Mouse (Mus musculus) retina, embryonic 14.5 days (tissue): Measurements from ENCODE around the gene Eif3i.

Source experiments
- DNase-seq: peaks from one replicate; pipeline ENCODE4 v3.0.0-alpha.2; 2015; ENCODE audit warnings: low spot score

Gene Eif3i

DNA sequence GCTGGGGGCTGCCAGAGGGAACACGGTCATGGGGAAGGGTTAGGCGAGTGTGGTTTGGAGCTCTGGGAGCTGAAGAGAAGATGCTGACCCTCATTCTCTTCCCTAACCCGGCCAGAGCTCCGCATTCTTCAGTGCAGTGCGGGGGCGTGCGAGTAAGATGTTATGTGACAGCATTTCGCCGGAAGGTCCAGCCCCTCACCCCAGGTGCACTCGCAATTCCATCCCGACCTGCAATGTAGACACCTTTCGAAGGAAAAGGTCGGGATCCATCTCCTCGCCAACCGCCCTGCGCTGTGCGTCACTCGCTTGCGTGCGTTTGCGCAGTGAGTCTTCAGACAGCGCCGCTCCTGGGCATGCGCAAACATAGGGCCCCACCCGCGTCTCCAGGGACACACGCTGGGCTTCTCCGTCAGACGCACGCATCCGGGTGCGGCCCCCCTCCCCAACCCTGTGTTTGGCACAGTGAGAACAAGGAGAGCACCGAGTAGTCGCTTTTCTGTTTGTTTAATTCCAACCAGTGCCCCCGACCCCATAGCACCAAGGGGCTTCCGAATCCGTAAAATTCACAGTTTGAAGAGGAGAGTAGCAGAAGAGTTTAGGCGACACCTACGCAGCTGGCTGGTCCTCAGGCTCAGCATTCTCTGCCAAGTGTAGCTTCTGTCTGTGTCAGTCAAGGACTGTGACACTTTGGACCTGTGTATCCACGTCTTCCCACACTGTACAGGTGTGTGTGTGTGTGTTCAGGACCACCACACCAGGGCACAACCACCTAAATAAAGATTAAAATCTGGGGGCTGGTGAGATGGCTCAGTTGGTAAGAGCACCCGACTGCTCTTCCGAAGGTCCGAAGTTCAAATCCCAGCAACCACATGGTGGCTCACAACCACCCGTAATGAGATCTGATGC is 18.6 kb upstream of the Eif3i start, which contains the start of gene Iqcc:
Gene Iqcc (minus strand): TSS at position 314 of the 906 bp plus-strand sequence.
- peak; percentile 92 for DNase-seq

DNA sequence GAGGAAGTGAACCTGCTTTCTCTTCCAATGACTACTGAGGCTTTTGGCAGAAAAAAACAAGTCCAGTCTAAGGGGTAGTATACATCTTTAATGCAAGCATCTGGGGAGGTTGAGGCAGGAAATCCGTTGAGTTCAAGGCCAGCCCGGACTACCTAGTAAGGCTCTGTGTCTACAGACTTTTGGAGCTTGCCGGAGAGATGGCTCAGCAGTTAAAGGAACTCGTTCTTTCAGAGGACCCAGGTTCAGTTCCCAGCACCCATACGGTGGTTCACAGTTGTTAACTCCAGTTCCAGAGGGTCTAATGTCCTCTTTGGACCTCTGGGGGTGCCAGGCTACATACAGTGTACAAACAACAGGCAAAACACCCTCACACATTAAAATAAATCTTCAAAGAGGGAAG is 17.6 kb upstream of the Eif3i start:
- no peak for DNase-seq

DNA sequence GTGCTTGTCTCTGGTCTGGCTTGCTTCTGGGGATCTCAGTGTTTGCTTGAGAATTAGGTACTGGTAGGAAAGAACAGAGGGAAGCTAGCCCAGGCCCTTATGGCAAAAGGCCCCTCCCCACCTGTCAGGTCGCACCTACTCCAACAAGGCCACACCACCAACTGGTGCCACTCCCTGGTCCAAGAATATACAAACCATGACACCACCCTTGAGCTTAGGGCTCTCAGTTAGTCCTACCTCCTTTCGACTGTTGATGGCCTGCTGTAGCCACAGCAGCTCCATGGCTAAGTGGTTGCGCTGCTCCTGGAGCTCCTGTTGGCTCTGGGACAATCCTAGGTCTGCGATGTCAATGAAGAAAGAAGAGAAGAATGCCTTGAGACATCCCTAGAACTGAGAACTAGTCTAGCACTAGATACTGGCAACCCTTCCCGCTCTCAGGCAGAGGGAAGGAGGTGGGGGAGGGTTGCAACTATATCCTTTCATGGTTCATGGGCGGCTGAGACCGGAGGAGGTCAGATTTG is 16.7 kb upstream of the Eif3i start:
- no peak for DNase-seq

DNA sequence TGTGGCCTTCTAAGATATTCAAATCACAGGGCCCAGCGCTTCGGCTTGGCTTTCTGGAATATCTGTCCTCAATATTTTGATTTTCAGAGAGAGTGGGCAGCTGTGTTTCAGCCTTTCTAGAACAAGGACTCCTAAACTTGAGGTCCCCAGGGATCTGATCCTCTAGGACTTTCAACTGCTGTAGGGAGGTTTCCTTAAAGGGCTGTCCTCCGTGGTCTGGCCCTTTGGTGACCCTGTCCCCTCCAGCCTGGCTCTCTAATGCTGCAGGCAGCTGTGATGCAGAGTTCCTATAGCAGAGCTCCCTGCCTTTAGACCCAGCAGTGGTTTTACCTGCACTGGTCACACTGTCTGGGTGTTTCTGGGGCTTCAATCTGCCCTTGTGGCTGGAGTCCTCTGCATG is 16.2 kb upstream of the Eif3i start:
- no peak for DNase-seq

DNA sequence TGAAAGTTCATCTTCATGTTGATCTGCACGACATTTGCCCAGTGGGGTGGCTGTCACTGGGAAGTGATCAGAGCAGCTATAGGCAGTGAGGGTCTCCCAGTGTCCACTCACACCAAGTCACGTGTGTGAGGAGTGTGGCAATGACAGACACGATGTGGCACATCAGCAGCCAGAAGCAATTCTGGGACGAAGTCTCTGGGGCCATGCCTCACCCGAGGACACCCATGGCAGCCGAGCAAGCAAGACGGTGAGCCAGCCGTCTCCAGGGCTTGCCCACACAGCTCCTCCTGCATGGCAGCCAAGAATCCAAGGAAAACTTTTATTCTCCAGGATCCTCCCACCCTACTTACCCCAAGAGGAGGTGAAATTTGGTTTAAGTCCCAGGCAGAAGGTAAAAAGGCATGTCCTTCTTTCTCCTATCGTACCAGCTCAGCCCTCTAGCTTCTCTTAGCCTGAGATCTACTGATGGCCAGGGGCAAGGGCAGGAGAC is 15.4 kb upstream of the Eif3i start:
- no peak for DNase-seq

DNA sequence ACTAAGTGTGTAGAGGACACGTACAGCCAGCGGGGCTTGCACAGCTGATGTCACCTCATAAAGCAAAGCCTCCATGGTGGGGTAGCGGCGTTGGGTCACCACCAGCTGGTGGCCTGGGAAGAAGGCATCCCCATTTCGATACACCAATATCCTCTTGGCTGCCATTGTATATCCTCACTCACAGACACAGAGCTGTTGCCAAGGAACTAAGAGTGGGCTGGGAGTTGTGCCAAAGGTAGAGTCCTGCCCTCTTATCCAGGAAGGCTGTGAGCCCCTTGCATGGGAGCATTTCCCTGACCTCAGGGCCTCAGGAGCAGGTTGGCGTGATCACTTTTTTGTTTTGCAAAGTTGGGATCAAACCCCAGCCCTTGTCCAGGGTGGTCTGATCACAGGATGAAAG is 13.6 kb upstream of the Eif3i start, which contains the start of gene Dcdc2b:
Gene Dcdc2b (minus strand): TSS at position 165 of the 400 bp plus-strand sequence.
- DNase-seq: no peak

DNA sequence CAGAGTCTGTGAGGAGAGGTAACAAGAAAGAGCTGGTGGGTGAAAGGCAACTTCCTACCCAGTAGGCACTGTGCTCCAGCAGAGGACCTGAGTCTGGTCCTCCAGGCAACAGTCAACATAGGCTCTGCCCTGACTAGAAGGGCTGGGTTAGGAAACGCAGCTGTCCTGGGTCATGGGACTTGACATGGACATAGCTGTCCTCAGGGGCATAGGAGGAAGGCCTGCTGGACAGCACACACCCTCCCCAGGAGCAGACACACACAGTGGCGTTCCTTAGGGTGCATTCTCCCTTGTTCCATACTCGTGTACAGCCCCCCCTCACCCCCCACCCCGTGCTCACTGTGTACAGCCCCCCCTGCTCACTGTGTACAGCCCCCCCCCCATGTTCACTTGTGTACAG is 10.0 kb upstream of the Eif3i start:
- no peak for DNase-seq

DNA sequence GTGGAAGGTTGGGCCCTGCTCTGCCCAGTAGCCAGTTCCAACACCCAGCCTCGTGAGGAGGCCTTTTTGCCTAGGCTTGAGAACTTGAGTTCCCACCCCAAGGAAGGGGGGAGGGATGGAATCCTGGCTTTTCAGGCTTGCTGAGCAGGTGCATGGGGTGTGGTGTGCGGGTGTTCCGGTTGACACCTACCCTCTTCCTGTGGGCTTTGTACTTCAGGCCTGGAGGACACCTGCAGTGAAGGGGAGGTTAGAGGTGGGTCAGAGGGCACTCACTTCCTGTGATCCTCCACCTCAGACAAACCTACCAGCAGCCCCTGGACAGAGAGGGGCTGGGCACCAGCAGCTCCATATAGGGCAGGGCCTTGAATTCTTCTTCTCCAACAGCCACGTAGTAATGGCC is 9.6 kb upstream of the Eif3i start:
- DNase-seq: no peak

DNA sequence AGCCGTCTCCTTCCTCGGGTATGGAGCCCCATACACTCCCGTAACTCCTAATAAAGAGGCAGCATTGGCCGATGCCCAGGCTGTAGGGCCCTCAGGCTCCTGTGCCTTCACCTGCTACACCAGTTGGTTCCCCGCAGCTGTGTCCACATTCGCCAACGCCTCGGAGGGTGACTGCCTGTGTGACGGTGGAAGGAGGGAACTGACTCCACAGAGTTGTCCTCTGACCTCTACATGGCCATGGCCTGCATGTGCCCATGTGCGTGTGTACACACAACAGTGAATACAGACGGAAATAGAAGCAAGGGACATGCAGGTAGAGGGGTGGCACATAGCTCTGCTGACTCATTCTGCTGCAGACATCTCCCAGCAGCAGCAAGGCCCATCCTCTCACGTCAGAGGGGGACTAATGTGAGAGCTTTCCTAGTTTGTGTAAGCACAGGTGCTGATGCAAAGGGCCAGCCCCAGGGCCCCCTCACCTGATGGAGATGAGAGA is 8.7 kb upstream of the Eif3i start:
- no peak for DNase-seq

DNA sequence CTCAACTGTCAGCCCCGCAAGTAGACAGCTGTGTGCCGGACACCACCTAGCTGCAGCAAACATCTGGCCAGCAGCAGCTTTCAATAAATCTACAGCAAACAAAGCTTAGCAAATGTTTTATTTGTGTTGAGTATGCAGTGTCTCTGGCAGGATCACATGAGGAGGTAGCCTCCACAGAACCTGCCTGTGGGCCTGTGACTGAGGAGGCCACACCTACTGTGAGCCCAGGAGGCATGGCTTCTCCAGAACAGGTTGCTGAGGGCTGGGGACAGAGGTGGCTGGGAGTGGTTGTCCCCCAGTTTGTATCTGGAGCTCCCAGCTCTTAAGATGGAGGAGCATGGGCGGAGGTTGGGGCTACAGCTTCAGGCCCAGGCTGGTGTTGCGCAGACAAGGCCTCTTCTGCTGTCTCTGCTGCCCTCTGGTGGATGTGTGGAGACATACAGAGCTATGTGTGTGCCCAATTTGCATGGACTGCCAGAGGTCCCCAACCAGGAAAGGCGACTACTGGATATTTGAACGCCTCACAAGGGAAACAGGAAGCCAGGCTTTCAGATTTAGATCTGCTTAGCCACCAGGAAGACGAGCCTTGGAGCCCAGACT is 8.1 kb upstream of the Eif3i start:
- DNase-seq: peak; percentile 95

DNA sequence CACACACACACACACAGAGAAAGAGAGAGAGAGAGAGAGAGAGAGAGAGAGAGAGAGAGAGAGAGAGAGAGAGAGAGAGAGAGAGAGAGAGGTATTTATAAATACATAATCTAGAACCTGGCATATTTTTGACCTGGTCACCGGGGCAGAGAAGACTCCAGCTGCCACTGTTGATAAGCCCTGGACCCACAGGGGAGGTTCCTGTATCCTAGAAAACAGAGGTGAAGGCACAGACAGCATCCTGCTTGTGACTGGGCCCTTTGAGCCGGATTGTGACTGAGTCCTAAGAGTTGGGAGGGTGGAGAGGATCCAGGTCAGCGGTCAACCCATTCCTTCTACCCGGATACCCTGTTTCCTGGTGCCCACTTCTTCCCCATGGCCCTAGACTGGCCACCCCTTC is 11.6 kb downstream of the Eif3i start:
- no peak for DNase-seq

DNA sequence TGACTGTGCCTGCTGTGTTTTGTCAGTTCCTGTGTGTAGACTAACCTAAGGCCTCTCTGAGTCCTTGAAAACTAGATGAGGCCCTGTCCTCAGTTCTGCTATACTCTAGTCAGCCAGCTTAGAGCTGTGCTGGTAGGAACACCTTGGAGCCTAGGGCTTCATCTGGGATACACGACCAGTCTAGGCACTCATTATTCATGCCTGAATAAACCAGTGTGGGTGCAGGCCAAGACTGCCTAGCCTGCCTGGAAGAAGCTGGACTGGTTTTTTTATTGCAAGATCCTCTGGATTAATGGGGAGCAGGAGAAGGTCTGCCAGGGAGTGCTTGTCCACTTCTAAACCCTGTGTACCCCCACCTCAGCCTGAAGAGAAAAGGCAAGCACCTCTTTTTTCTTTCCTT is 13.5 kb downstream of the Eif3i start:
- no peak for DNase-seq

DNA sequence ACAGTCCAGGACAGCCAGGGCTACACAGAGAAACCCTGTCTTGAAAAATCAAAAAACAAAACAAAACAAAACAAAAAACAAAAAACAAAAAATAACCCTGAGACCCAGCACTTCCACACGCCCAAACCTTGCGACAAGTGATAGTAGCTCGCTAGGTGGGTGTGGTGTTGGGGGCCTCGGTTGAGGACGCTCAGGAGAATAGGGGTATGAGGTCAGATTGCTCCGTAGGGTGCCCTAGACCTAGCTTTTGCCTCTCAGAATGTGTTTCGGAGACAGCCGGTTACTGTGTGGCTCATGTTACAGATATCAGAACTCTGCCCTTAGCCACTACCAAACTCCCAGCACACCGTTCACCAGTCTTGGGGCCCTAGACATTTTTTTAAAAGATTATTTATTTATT is 14.7 kb downstream of the Eif3i start:
- no peak for DNase-seq

DNA sequence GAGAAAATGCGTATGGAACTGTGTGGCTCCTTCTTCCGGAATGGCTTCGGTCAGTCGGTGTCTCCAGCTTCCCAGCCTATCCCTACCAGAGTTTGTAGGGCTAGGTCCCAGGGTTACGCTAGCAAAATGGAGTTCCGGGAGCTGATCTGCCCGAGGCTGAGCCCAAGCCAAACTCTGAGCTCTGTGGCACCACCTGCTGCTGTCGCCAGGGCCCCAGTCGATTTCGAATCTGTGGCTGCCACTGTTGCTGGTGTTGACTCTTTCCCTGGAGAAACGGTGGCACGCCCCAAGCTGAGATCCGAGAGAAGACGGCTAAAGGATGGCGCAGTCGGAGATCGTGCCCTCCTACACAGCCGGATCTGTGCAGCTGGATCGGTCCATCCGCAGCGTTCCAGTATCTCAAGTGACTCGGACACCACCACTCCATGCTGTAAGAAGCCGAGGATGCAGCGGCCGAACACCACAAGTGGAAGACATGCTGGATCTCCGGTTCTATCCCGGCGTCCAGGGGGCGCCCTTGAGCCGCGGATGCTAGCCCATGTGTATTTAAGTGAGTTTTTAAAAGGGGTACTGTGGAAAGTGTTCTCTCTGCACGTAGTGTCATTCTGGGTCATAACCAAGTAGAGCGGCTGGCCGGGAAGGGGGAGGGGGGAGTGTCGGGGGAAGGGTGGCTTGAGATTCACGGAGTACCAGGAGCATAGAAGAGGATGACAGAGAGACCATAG is 15.4 kb downstream of the Eif3i start:
- DNase-seq: peak; percentile 84

DNA sequence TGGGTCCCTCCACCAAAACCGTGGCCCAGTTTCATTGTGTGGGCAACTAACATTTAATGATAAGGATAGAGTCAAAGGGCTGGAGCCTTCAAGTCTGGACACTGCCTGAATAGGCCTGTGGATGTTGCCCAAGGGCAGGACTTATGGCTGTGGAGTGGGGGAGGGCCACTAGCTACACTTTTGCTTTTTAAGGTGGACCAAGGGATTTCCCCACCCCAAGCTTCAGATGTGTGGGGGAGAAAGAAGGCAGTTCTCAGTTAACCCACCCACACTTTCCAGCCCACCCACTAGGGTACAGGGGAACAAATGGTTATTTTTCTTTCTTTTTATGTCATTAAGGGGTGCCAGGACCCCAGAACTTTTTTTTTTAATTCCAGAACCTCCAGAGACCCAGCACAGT is 16.1 kb downstream of the Eif3i start:
- no peak for DNase-seq

DNA sequence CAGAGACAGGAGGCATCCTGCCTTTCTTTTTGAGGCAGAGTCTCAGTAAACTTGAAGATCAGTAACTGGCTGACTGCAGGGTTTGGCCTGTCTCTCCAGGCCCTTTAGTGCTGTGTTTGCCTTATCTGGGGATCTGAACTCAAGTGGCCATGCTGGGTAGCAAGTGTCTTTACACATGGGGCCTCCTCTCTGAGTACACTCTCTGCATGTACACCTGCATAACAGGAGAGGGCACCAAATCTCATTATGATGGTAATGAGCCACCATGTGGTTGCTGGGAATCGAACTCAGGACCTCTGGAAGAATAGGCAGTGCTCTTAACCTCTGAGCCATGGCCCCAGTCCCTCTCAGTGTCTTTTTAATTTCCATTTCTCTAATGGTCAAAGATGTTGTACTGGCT is 18.2 kb downstream of the Eif3i start:
- DNase-seq: no peak

DNA sequence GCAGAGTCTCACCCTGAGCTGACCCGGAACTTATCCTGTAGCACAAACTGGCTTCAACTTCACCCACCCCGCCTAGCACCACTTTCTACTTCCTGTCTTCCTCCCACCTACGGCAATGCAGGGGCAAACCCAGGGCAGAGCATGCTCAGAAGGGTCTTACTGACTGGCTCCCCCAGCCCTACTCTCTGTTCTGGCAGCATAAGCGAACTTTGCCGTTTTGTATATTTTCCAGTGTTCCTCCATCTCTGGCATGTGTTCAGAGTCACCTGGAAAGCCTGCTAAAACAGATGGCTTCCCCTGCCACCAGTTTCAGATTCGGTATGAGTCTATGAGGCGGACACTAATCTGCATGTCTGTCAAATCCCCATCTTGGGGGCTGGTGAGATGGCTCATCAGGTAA is 20.1 kb downstream of the Eif3i start:
- DNase-seq: no peak

DNA sequence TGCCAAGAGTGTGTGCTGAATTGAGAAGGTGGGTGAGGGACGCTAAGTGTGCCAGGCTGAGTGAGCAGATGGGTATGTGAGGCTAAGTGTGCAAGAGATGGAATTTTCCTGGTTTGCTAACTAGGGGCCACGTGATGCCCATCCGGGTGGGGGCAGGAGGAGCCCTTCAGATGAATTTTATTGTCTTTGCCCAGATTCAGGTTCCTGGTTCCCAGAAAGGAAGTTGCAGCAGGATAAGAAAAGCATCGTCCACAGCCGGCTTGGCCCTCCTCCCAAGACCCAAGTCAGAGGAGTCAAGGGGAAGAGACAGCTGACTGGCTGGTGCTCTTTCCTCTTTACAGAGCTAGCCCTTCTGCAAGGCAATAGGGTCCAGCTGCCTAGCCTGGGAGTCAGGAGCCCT is 22.0 kb downstream of the Eif3i start, which contains the start of gene Fam167b:
Gene Fam167b (minus strand): TSS at position 84 of the 400 bp plus-strand sequence.
- no peak for DNase-seq

DNA sequence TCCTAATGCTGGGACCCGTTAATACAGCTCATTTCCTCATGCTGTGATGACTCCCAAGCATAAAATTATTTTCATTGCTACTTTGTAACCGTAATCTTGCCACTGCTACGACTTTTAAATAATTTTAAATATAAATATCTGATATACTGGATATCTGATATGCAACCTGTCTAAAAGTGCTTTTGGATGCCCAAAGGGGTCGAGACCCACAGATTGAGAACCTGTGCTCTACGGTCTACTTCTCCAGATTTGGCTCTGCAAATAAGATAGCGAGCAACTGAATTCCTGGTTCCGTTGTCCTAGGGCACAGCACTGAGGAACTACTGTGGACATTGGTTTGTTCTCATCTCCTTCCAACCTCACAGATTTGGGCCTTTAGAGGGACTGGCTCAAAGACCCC is 22.8 kb downstream of the Eif3i start:
- DNase-seq: no peak

DNA sequence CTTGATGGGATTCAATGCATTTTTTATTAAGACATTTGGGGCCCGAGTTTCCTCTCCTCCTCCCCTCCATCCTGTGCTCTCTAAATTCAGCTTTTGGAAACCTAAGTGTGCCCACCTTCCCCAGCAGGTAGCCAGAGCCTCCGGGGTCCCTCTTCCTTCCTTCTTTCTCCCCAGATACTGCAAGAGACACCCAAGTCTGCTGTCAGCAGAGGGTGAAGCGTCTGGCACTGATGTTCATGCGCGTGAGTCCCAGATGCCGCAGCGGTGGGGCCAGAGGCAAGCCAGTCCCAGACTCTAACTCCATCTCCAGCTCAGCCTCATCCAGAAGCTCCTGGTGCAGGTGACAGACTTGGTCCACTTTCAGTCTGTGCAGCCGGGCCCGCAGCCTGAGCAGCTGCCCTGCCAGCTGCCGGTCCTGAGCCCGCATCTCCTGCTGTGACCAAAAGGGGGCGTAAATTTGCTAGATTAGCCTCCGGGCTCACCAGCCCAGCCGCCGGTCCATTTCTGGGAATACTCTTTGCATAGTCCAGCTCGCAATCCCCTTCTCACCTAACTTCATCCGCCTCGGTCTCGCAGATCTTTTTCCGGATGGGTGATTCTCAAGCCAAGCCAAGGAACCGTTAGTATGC is 23.5 kb downstream of the Eif3i start:
- peak; percentile 92 for DNase-seq

DNA sequence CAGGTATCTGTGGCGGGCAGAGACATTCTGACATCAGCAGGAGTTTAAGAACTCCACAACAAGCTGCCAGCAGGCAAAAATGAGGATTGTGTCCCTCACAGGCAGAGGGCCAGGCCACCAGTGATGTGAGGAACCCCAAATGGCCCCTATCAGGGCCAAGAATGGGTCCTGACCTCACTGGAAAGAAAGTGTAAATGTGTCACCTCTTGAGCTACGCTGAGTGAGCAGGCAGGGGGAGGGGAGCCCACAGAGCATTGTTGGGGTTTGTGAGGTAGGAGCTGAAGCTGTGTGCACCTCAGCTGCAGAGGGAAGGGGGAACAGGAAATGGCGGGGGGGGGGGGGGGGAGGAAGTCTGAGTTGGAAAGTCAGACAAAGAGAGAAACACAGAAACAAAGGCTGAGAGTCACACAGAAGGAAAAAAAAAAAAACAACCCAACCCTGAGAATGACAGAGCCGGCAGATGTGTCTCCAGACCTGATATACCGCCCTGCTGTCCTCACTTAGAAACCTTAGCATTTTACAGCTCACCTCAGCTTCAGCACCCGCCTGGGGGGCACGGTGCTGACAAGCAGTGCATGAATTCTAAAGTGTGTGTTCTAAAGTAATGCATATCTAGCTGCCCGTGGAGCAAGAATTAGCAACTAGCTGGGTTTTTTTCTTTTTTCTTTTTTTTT is 25.1 kb downstream of the Eif3i start:
- no peak for DNase-seq
